In genomic region chr15:57644331-57644953, GRCm38 (mm10) we compare ENCODE assay signal across 9 mouse cellular contexts.
DNase-seq lines count a peak whose midpoint lies in the region; ATAC-seq and TF ChIP-seq lines count a peak whose summit lies in the region.
"Had no signal": no experiment of that assay in that cellular context is flagged by ENCODE, and none has a peak within 500 bp of the region (broad histone marks: within the 10 kb centered on the region; RNA-seq: fewer than 3 reads in every experiment).

No protein-coding gene starts in this region.

- WGBS in cerebellum, adult 2 months, result 57% methylated on average over 11 of the region's 11 CpGs
- WGBS in embryonic facial prominence, embryonic 14.5 days, result 53% methylated on average over 11 of the region's 11 CpGs
- 57% methylated on average over 11 of the region's 11 CpGs for WGBS in kidney, embryonic 15.5 days
- WGBS in midbrain, embryonic 12.5 days, result 60% methylated on average over 11 of the region's 11 CpGs

- no peak for ATAC-seq in cerebellum, adult (ENCODE audit: insufficient number of reproducible peaks, low FRiP score, low TSS enrichment)
- no peak for ATAC-seq in embryonic facial prominence, embryonic 14.5 days (ENCODE audit: low read depth)
- peak; percentile 73; the same call in 1 of the 2 replicates for ATAC-seq in kidney, embryonic 15.5 days (replicated peaks; ENCODE audit: low FRiP score)
- ATAC-seq in midbrain, embryonic 12.5 days (ENCODE audit: low FRiP score, low read depth), result peak; percentile 44; the same call in 1 of the 2 replicates

- no peaks in the 10 kb centered on the region for H3K36me3 ChIP-seq in embryonic facial prominence, embryonic 14.5 days (ENCODE audit: control insufficient read depth, insufficient read depth, low read length)
- H3K36me3 ChIP-seq in kidney, embryonic 15.5 days, result no peaks in the 10 kb centered on the region
- H3K36me3 ChIP-seq in midbrain, embryonic 12.5 days, result no peaks in the 10 kb centered on the region
- H3K36me3 ChIP-seq: hindbrain, embryonic 15.5 days had no signal

- peak in 1 of 2 experiments; percentile 17 for DNase-seq in cerebellum, adult 2 months
- DNase-seq in testis, postnatal 10 days (ENCODE audit: low spot score), result peak; percentile 66
- no peak for DNase-seq in testis, postnatal 14 days (ENCODE audit: low spot score)
- peak; percentile 50 for DNase-seq in embryonic facial prominence, embryonic 14.5 days (ENCODE audit: low spot score)
- no peak for DNase-seq in frontal cortex, postnatal 25 days (ENCODE audit: low spot score in 2 of 2)

- no peak overlapping the region for H3K9ac ChIP-seq in embryonic facial prominence, embryonic 14.5 days (ENCODE audit: low read depth, low read length)
- H3K9ac ChIP-seq in kidney, embryonic 15.5 days, result no peak overlapping the region
- H3K9ac ChIP-seq in midbrain, embryonic 12.5 days (replicated peaks), result no peak overlapping the region
- H3K9ac ChIP-seq: hindbrain, embryonic 15.5 days had no signal

- H3K9me3 ChIP-seq in embryonic facial prominence, embryonic 14.5 days (ENCODE audit: control insufficient read depth, low read length), result no peaks in the 10 kb centered on the region
- no peaks in the 10 kb centered on the region for H3K9me3 ChIP-seq in kidney, embryonic 15.5 days (replicated peaks)
- H3K9me3 ChIP-seq in midbrain, embryonic 12.5 days, result no peaks in the 10 kb centered on the region
- H3K9me3 ChIP-seq: hindbrain, embryonic 15.5 days had no signal

- H3K4me2 ChIP-seq in embryonic facial prominence, embryonic 14.5 days (ENCODE audit: low read depth, low read length), result no peak overlapping the region
- no peak overlapping the region for H3K4me2 ChIP-seq in kidney, embryonic 15.5 days
- no peak overlapping the region for H3K4me2 ChIP-seq in midbrain, embryonic 12.5 days (replicated peaks)
- H3K4me2 ChIP-seq: hindbrain, embryonic 15.5 days had no signal

- peak; percentile 36; the same call in 1 of the 2 replicates for TF ChIP-seq CTCF in cerebellum, adult 2 months (IDR thresholded peaks at IDR 0.05; ENCODE audit: borderline replicate concordance, insufficient read depth, low read depth, low read length)

- no peaks in the 10 kb centered on the region for H3K27me3 ChIP-seq in cerebellum, adult 2 months (ENCODE audit: control insufficient read depth, insufficient read depth, low read length)
- H3K27me3 ChIP-seq in embryonic facial prominence, embryonic 14.5 days (replicated peaks; ENCODE audit: control insufficient read depth, insufficient read depth, low read length), result no peaks in the 10 kb centered on the region
- no peaks in the 10 kb centered on the region for H3K27me3 ChIP-seq in kidney, embryonic 15.5 days
- no peaks in the 10 kb centered on the region for H3K27me3 ChIP-seq in midbrain, embryonic 12.5 days
- H3K27me3 ChIP-seq: hindbrain, embryonic 15.5 days had no signal

- H3K4me1 ChIP-seq in cerebellum, adult 2 months (ENCODE audit: control insufficient read depth, insufficient read depth, low read length), result peaks cover 4% of the 10 kb centered on the region; the same call in 1 of the 2 replicates
- no peaks in the 10 kb centered on the region for H3K4me1 ChIP-seq in embryonic facial prominence, embryonic 14.5 days (ENCODE audit: control insufficient read depth, insufficient read depth, low read length)
- no peaks in the 10 kb centered on the region for H3K4me1 ChIP-seq in kidney, embryonic 15.5 days
- peaks cover 4% of the 10 kb centered on the region; the same call in 1 of the 2 replicates for H3K4me1 ChIP-seq in midbrain, embryonic 12.5 days
- H3K4me1 ChIP-seq: hindbrain, embryonic 15.5 days had no signal

- no peak for TF ChIP-seq POLR2A in cerebellum, adult 2 months (IDR thresholded peaks at IDR 0.05; ENCODE audit: borderline replicate concordance, insufficient read depth, low read length)

- H3K27ac ChIP-seq in cerebellum, adult 2 months (ENCODE audit: insufficient read depth, low read length), result no peak overlapping the region
- no peak overlapping the region for H3K27ac ChIP-seq in embryonic facial prominence, embryonic 14.5 days (replicated peaks; ENCODE audit: low read depth, low read length)
- H3K27ac ChIP-seq in kidney, embryonic 15.5 days, result no peak overlapping the region
- no peak overlapping the region for H3K27ac ChIP-seq in midbrain, embryonic 12.5 days (replicated peaks)
- H3K27ac ChIP-seq: hindbrain, embryonic 15.5 days had no signal

- H3K4me3 ChIP-seq in cerebellum, adult 2 months (replicated peaks; ENCODE audit: insufficient read depth, low read depth, low read length), result no peak overlapping the region
- no peak overlapping the region for H3K4me3 ChIP-seq in embryonic facial prominence, embryonic 14.5 days (ENCODE audit: low read depth, low read length)
- H3K4me3 ChIP-seq in kidney, embryonic 15.5 days (replicated peaks), result no peak overlapping the region
- no peak overlapping the region for H3K4me3 ChIP-seq in midbrain, embryonic 12.5 days
- H3K4me3 ChIP-seq: hindbrain, embryonic 15.5 days had no signal

Comparison
In these comparisons a context has a peak if more than half of its experiments do, and no peak if none do; other contexts are left out.
1. DNase-seq: peak in testis, postnatal 10 days (single experiment) and embryonic facial prominence, embryonic 14.5 days (single experiment); none in testis, postnatal 14 days (single experiment) and frontal cortex, postnatal 25 days (0 of 2).
2. ATAC-seq: peak in kidney, embryonic 15.5 days (single experiment) and midbrain, embryonic 12.5 days (single experiment); none in cerebellum, adult (single experiment) and embryonic facial prominence, embryonic 14.5 days (single experiment).